Mouse (Mus musculus): ENCODE measurements around the gene Cnnm2.

DNA sequence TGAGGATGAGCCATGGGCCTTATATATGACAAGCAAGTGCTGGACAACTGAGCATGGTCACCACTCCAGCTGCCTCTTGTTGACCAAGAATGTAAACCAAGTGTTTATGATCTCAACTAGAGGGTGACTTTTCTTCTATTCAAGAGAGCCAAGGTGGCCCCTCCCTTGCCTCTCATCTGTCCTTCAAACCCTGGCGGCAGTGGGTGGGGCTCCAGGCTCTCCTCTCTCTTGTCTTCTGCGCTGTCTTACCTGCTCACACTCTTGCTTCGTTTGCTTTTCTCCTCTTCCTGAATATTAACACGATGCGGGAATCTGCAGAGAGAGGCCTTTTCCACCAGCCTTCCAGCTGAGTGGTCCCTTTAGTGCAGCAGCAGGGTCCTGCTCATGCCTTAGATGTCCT is 22.6 kb downstream of the Cnnm2 start:
- TF ChIP-seq POLR2A (IDR thresholded peaks at IDR 0.05; ENCODE audit: insufficient read length, low read depth) (no peak), E2F4 (IDR thresholded peaks at IDR 0.05; ENCODE audit: insufficient read depth) (no peak), SRF (IDR thresholded peaks at IDR 0.05; ENCODE audit: control insufficient read depth, insufficient read length, low read depth) (no peak), TCF12 (IDR thresholded peaks at IDR 0.05; ENCODE audit: insufficient read depth, poor library complexity, severe bottlenecking) (no peak), TCF3 (IDR thresholded peaks at IDR 0.05; ENCODE audit: insufficient read length, low read depth) (no peak), CEBPB (IDR thresholded peaks at IDR 0.05; ENCODE audit: insufficient read depth, poor library complexity, severe bottlenecking) (no peak), MAX (IDR thresholded peaks at IDR 0.05; ENCODE audit: low read depth) (no peak), USF1 (IDR thresholded peaks at IDR 0.05; ENCODE audit: low read depth) (no peak), POLR2AphosphoS2 (IDR thresholded peaks at IDR 0.05; ENCODE audit: insufficient read length, low read depth) (no peak)
